Mouse (Mus musculus) kidney, embryonic 14.5 days (tissue): ENCODE measurements around the gene Arhgef38. TPM values are rescaled to one million over a fixed set of nuclear protein-coding genes. Genes with fewer than 3 reads are reported as not detected.

Experiments
- ATAC-seq: fragments of 200-750 bp; cut with Nextera tagmentation; 2 replicates; pipeline ENCODE4 v1.8.0; 2017; ENCODE audit warnings: moderate number of reproducible peaks, mild to moderate bottlenecking, moderate TSS enrichment, moderate library complexity; ENCODE audit not compliant: low FRiP score, low TSS enrichment
- H3K27ac ChIP-seq: fragments of 300-500 bp; sonication (generic); 2 replicates; pipeline ENCODE4 v1.5.1; 2014; ENCODE audit warnings: low read depth, mild to moderate bottlenecking, low read length, moderate library complexity, mixed read lengths
- H3K27me3 ChIP-seq: fragments of 300-500 bp; sonication (generic); 2 replicates; pipeline ENCODE4 v1.6.1; 2014; ENCODE audit warnings: mild to moderate bottlenecking, low read length; ENCODE audit not compliant: control insufficient read depth, insufficient read depth
- H3K36me3 ChIP-seq: fragments of 300-500 bp; sonication (generic); 2 replicates; pipeline ENCODE4 v1.6.1; 2014; ENCODE audit warnings: low read length, mixed read lengths; ENCODE audit not compliant: control insufficient read depth, insufficient read depth
- H3K4me1 ChIP-seq: fragments of 300-500 bp; sonication (generic); 2 replicates; pipeline ENCODE4 v1.6.1; 2014; ENCODE audit warnings: low read length, mixed read lengths; ENCODE audit not compliant: control insufficient read depth, insufficient read depth
- H3K4me2 ChIP-seq: fragments of 300-500 bp; sonication (generic); replicated peaks from 2 replicates; pipeline ENCODE4 v1.6.1; 2014; ENCODE audit warnings: low read depth, mild to moderate bottlenecking, low read length
- H3K4me3 ChIP-seq: fragments of 300-500 bp; sonication (generic); 2 replicates; pipeline ENCODE4 v1.5.1; 2014; ENCODE audit warnings: mild to moderate bottlenecking, low read length
- H3K9ac ChIP-seq: fragments of 300-500 bp; sonication (generic); 2 replicates; pipeline ENCODE4 v1.6.1; 2014; ENCODE audit warnings: low read depth, mild to moderate bottlenecking, low read length, moderate library complexity
- H3K9me3 ChIP-seq: fragments of 300-500 bp; sonication (generic); 2 replicates; pipeline ENCODE4 v1.6.1; 2016; ENCODE audit warnings: low read length; ENCODE audit not compliant: control insufficient read depth
- WGBS: fragments of 180-500 bp; shearing (Covaris S2); extraction: QIAGEN DNeasy Blood & Tissue Kit; methylation state at CpG from one replicate; pipeline ENCODE4 v1.1.7; 2014; 5-methylcytosine and 5-hydroxymethylcytosine counted together
- polyA plus RNA-seq: library from polyadenylated mRNA; unstranded; fragments of >200 nt; fragmentation: Nextera tagmentation; extraction: Ambion mirVana; gene quantifications from 2 replicates; pipeline ENCODE4 v1.2.1, GENCODE M21; 2014

Gene Arhgef38
- polyA plus RNA-seq, 1 experiment from 2014 or later, result 7.1 TPM

GRCm38 (mm10) chr3:133092936-133093335 lies 141.8 kb downstream of the Arhgef38 start:
- no peak overlapping the region for H3K27ac ChIP-seq
- peak overlapping the region; percentile 96; the same call in 1 of the 2 replicates for H3K9ac ChIP-seq
- H3K4me1 ChIP-seq, result peaks cover 14% of the 10 kb centered on the region; the same call in 1 of the 2 replicates
- WGBS, result 81% methylated on average over 1 of the region's 1 CpGs
- peak overlapping the region; percentile 54 for H3K4me2 ChIP-seq
- H3K4me3 ChIP-seq, result peak overlapping the region; percentile 68
- no peaks in the 10 kb centered on the region for H3K27me3 ChIP-seq
- no peaks in the 10 kb centered on the region for H3K9me3 ChIP-seq
- H3K36me3 ChIP-seq, result peaks cover 7% of the 10 kb centered on the region; the same call in 1 of the 2 replicates
- no peak for ATAC-seq

GRCm38 (mm10) chr3:133092274-133092853 lies 142.4 kb downstream of the Arhgef38 start:
- H3K4me1 ChIP-seq, result peaks cover 14% of the 10 kb centered on the region; the same call in 1 of the 2 replicates
- H3K4me2 ChIP-seq, result peak overlapping the region; percentile 54
- WGBS, result under 1% methylated on average over 7 of the region's 7 CpGs
- peak overlapping the region; percentile 97 for H3K27ac ChIP-seq
- ATAC-seq, result no peak
- H3K27me3 ChIP-seq, result no peaks in the 10 kb centered on the region
- peaks cover 4% of the 10 kb centered on the region; the same call in 1 of the 2 replicates for H3K36me3 ChIP-seq
- H3K9ac ChIP-seq, result peak overlapping the region; percentile 96
- H3K4me3 ChIP-seq, result peak overlapping the region; percentile 68
- H3K9me3 ChIP-seq, result no peaks in the 10 kb centered on the region

- H3K4me3 ChIP-seq, result peak within 1 kb of the TSS; percentile 68
- peak within 1 kb of the TSS; percentile 96 for H3K9ac ChIP-seq
- H3K4me2 ChIP-seq, result peak within 1 kb of the TSS; percentile 67
- under 1% methylated on average over 53 of the region's 53 CpGs for WGBS
- peak within 1 kb of the TSS; percentile 97 for H3K27ac ChIP-seq
- peaks cover 14% of the 10 kb centered on the region; the same call in 1 of the 2 replicates for H3K4me1 ChIP-seq
- no peaks in the 10 kb centered on the region for H3K27me3 ChIP-seq
- H3K9me3 ChIP-seq, result no peaks in the 10 kb centered on the region
- H3K36me3 ChIP-seq, result peaks cover 2% of the 10 kb centered on the region; the same call in 1 of the 2 replicates
- peak; percentile 98 for ATAC-seq
Measured at GRCm38 (mm10) chr3:133091664-133092273, 143.0 kb downstream of the Arhgef38 start, which contains the start of the genes Ints12 and Gstcd. Ints12 (plus strand) TSS chr3:133091840. Gstcd (minus strand) TSS chr3:133092033.

GRCm38 (mm10) chr3:133091121-133091663 lies 143.6 kb downstream of the Arhgef38 start:
- WGBS, result 0% methylated on average over 44 of the region's 44 CpGs
- Histone ChIP-seq H3K4me2 (peak overlapping the region; percentile 67), H3K4me1 (peaks cover 14% of the 10 kb centered on the region; the same call in 1 of the 2 replicates), H3K4me3 (peak overlapping the region; percentile 68), H3K9me3 (no peaks in the 10 kb centered on the region), H3K27me3 (no peaks in the 10 kb centered on the region), H3K27ac (peak overlapping the region; percentile 97), H3K36me3 (no peaks in the 10 kb centered on the region), H3K9ac (peak overlapping the region; percentile 96)
- peak; percentile 86 for ATAC-seq

- WGBS, result 4% methylated on average over 11 of the region's 11 CpGs
- no peaks in the 10 kb centered on the region for H3K36me3 ChIP-seq
- no peak for ATAC-seq
Measured at GRCm38 (mm10) chr3:133090247-133091120, 144.3 kb downstream of the Arhgef38 start.

GRCm38 (mm10) chr3:133085858-133086257 lies 148.9 kb downstream of the Arhgef38 start:
- Histone ChIP-seq H3K4me1 (0 out of 2 replicates have a peak, but pooled peaks cover 4% of the 10 kb centered on the region), H3K4me2 (no peak overlapping the region), H3K9me3 (no peaks in the 10 kb centered on the region), H3K27me3 (no peaks in the 10 kb centered on the region), H3K9ac (no peak overlapping the region), H3K4me3 (no peak overlapping the region), H3K36me3 (peaks cover 35% of the 10 kb centered on the region), H3K27ac (no peak overlapping the region)
- WGBS, result 69% methylated on average over 3 of the region's 3 CpGs
- ATAC-seq, result 0 out of 2 replicates have a peak, but pooled peaks have one; percentile 55

More at GRCm38 (mm10) chr3:133090247-133091120, 144.3 kb downstream of the Arhgef38 start:
- peak overlapping the region; percentile 68 for H3K4me3 ChIP-seq
- H3K27ac ChIP-seq, result peak overlapping the region; percentile 97
- H3K27me3 ChIP-seq, result no peaks in the 10 kb centered on the region
- peak overlapping the region; percentile 96 for H3K9ac ChIP-seq
- H3K9me3 ChIP-seq, result no peaks in the 10 kb centered on the region
- H3K4me1 ChIP-seq, result peaks cover 14% of the 10 kb centered on the region; the same call in 1 of the 2 replicates
- peak overlapping the region; percentile 67 for H3K4me2 ChIP-seq

GRCm38 (mm10) chr3:133082736-133083135 lies 152.0 kb downstream of the Arhgef38 start:
- Histone ChIP-seq H3K4me3 (no peak overlapping the region), H3K36me3 (peaks cover 41% of the 10 kb centered on the region), H3K9me3 (no peaks in the 10 kb centered on the region), H3K4me1 (no peaks in the 10 kb centered on the region), H3K4me2 (no peak overlapping the region), H3K9ac (no peak overlapping the region), H3K27me3 (no peaks in the 10 kb centered on the region), H3K27ac (no peak overlapping the region)
- 93% methylated on average over 5 of the region's 5 CpGs for WGBS
- no peak for ATAC-seq

- Histone ChIP-seq H3K9ac (no peak overlapping the region), H3K4me2 (no peak overlapping the region), H3K4me1 (no peaks in the 10 kb centered on the region), H3K27ac (no peak overlapping the region), H3K4me3 (no peak overlapping the region), H3K9me3 (no peaks in the 10 kb centered on the region), H3K36me3 (peaks cover 17% of the 10 kb centered on the region), H3K27me3 (no peaks in the 10 kb centered on the region)
- no peak for ATAC-seq
- WGBS, result 90% methylated on average over 10 of the region's 10 CpGs
Measured at GRCm38 (mm10) chr3:133075560-133075959, 159.2 kb downstream of the Arhgef38 start.
